Mouse (Mus musculus) olfactory bulb, adult 2 months (tissue): ENCODE measurements around the gene Sez6l.

Source experiments
- CTCF ChIP-seq: fragments of 200-500 bp; IDR thresholded peaks from 2 replicates; pipeline ENCODE4 v1.5.1; 2012; ENCODE audit warnings: low read depth, mild to moderate bottlenecking, low read length, moderate library complexity; ENCODE audit not compliant: insufficient read depth
- POLR2A ChIP-seq: fragments of 200-500 bp; IDR thresholded peaks from 2 replicates; pipeline ENCODE4 v1.6.1; 2012; ENCODE audit warnings: mild to moderate bottlenecking, low read depth, low read length, moderate library complexity; ENCODE audit not compliant: insufficient read depth

- no peak for TF ChIP-seq CTCF
- TF ChIP-seq POLR2A: no peak
Observed at GRCm38 (mm10) chr5:112523796-112524195, 53.2 kb downstream of the Sez6l start.
